Mouse (Mus musculus) spleen, adult 2 months (tissue): Measurements from ENCODE around the gene Gm21119. TPM values are rescaled to one million over a fixed set of nuclear protein-coding genes. Genes with fewer than 3 reads are reported as not detected.
"Not testable (repeated sequence)": the region's sequence is repeated elsewhere in the genome, so short reads cannot be mapped to it uniquely, and the experiment has no call there.

Source experiments
- DNase-seq, 2 experiments: peaks; one replicate each; pipeline versions ENCODE4 v3.0.0 to v3.0.0-alpha.2; 2012 to 2021; ENCODE audit warnings: low spot score in 2 of 2, low read depth in 1 of 2
- H3K27ac ChIP-seq: fragments of 200-500 bp; 2 replicates; pipeline ENCODE4 v1.5.1; 2012; ENCODE audit warnings: low read length, inconsistent platforms; ENCODE audit not compliant: insufficient read depth
- H3K27me3 ChIP-seq: fragments of 200-500 bp; 2 replicates; pipeline ENCODE4 v1.6.1; 2012; ENCODE audit warnings: mild to moderate bottlenecking, moderate library complexity, low read length, inconsistent platforms; ENCODE audit not compliant: control insufficient read depth, insufficient read depth
- H3K36me3 ChIP-seq: fragments of 200-500 bp; 2 replicates; pipeline ENCODE4 v1.6.1; 2012; ENCODE audit warnings: mild to moderate bottlenecking, low read length, inconsistent platforms; ENCODE audit not compliant: control insufficient read depth, insufficient read depth
- H3K4me1 ChIP-seq: fragments of 200-500 bp; 2 replicates; pipeline ENCODE4 v1.6.1; 2011; ENCODE audit warnings: inconsistent platforms; ENCODE audit not compliant: control insufficient read depth, insufficient read depth, insufficient read length
- H3K4me3 ChIP-seq: fragments of 200-500 bp; 2 replicates; pipeline ENCODE4 v1.5.1; 2011; ENCODE audit warnings: mild to moderate bottlenecking, inconsistent platforms; ENCODE audit not compliant: insufficient read depth, insufficient read length; ENCODE audit errors: extremely low read depth
- WGBS: fragments of 180-500 bp; shearing (Covaris S2); methylation state at CpG from one replicate; pipeline ENCODE4 v1.1.7; 2018; 5-methylcytosine and 5-hydroxymethylcytosine counted together
- polyA plus RNA-seq: library from polyadenylated mRNA; depleted of rRNA; stranded (reverse); fragments of >200 nt; gene quantifications from 2 replicates; pipeline ENCODE4 v1.2.3, GENCODE M21; 2012; rRNA removed

The Gm21119 gene
- polyA plus RNA-seq = not detected in 2 replicates

DNA sequence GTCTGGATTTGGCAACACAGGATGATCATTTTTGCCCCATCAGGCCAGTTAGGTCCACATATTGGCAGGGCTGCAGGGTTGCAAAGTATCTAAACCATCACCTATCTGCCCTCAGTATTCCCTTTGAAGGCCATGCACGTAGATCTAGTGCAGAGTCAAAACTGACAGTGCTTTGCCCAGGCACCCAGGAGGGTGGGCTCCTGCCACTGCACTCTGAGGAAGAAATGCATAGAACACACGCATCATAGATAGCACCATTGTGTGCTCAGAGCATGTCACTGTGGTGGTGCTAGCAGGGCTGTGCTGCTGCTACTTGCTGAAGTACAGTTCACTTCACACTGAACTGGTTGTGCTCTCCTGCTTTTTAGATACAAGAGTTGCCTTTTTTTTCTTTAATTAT lies at the start of gene Gm21119:
Gene Gm21119 (plus strand): TSS at position 301 of the 400 bp plus-strand sequence.
- H3K27me3 ChIP-seq, H3K4me1 ChIP-seq, H3K36me3 ChIP-seq, H3K27ac ChIP-seq, H3K4me3 ChIP-seq, DNase-seq: not testable (repeated sequence)
- no CpG with 5 or more reads among the region's 2 CpGs for WGBS

- not testable (repeated sequence) for H3K4me1 ChIP-seq, H3K27ac ChIP-seq, DNase-seq, H3K27me3 ChIP-seq, H3K36me3 ChIP-seq, H3K4me3 ChIP-seq
- 63% methylated on average over 1 of the region's 1 CpGs for WGBS
Observed at GRCm38 (mm10) chr8:20566753-20567152, 48.0 kb upstream of the Gm21119 start.

- not testable (repeated sequence) for H3K27ac ChIP-seq, H3K4me3 ChIP-seq, H3K27me3 ChIP-seq, H3K4me1 ChIP-seq, H3K36me3 ChIP-seq, DNase-seq
- WGBS = 93% methylated on average over 5 of the region's 6 CpGs
Observed at GRCm38 (mm10) chr8:20581081-20581480, 33.6 kb upstream of the Gm21119 start.

GRCm38 (mm10) chr8:20582772-20583171 lies 31.9 kb upstream of the Gm21119 start:
- H3K36me3 ChIP-seq, H3K4me1 ChIP-seq, DNase-seq, H3K27ac ChIP-seq, H3K27me3 ChIP-seq, H3K4me3 ChIP-seq: not testable (repeated sequence)
- WGBS = 56% methylated on average over 3 of the region's 6 CpGs

- not testable (repeated sequence) for H3K4me1 ChIP-seq, H3K27ac ChIP-seq, DNase-seq, H3K4me3 ChIP-seq, H3K27me3 ChIP-seq, H3K36me3 ChIP-seq
- 23% methylated on average over 10 of the region's 12 CpGs for WGBS
Observed at GRCm38 (mm10) chr8:20588268-20589177, 26.2 kb upstream of the Gm21119 start.

- WGBS = 85% methylated on average over 2 of the region's 4 CpGs
- H3K4me3 ChIP-seq, H3K36me3 ChIP-seq, H3K27ac ChIP-seq, H3K4me1 ChIP-seq, H3K27me3 ChIP-seq: not testable (repeated sequence)
- peak in 1 of 2 experiments; percentile 21 for DNase-seq
Observed at GRCm38 (mm10) chr8:20589178-20589539, 25.6 kb upstream of the Gm21119 start.

- WGBS = 81% methylated on average over 3 of the region's 9 CpGs
- H3K27ac ChIP-seq, H3K4me1 ChIP-seq, H3K4me3 ChIP-seq, H3K36me3 ChIP-seq, H3K27me3 ChIP-seq: not testable (repeated sequence)
- DNase-seq = peak in 1 of 2 experiments; percentile 17
Observed at GRCm38 (mm10) chr8:20590117-20590997, 24.4 kb upstream of the Gm21119 start.

DNA sequence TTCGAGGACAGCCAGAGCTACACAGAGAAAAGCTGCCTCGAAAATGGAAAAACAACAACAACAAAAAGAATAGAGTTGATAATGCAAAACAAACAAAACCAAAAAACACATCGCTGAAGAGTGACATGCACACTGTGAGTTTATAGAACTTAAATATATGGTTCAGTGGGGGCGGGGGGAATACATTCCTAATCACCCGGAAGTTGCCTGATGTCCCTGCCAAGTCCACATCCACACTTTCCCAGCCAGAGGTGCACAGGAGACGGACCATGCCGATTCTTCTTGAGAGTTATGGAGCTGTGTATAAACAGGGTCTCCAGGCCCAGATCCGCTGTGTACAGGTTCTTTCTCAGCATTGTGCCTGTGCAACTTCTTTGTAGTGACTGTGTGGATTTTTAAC lies 23.7 kb upstream of the Gm21119 start:
- 82% methylated on average over 5 of the region's 8 CpGs for WGBS
- H3K4me3 ChIP-seq, H3K4me1 ChIP-seq, H3K27ac ChIP-seq, H3K36me3 ChIP-seq, DNase-seq, H3K27me3 ChIP-seq: not testable (repeated sequence)

DNA sequence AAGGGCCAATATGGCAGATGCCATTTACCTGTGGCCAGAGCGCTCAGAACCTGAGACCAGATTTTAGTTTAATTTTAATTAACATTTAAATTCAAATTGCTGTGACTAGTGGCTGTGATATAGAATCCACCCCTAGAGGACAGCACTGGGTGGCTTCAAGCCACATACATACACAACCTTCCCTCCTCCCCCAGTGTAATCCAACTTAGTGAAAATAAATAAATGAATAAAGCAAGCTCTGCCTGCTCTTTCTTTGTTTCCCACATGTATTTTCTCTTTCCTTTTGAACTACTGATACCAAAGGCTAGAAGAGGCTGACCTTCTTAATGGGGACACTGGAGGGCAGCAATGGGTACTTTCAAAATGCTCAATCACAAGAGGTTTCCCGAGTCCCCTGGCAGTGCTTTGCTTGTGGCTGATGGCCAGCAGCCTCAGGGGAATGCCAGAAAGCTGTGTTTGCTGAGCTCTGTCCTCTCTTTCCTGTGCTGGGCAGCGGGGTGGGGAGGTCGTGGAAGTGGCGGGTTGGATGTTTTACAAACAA lies 21.9 kb upstream of the Gm21119 start:
- not testable (repeated sequence) for H3K36me3 ChIP-seq, DNase-seq, H3K4me3 ChIP-seq, H3K27me3 ChIP-seq, H3K27ac ChIP-seq, H3K4me1 ChIP-seq
- WGBS = 63% methylated on average over 1 of the region's 5 CpGs

- not testable (repeated sequence) for H3K4me1 ChIP-seq, H3K27ac ChIP-seq, H3K4me3 ChIP-seq, H3K36me3 ChIP-seq, H3K27me3 ChIP-seq
- no CpG with 5 or more reads among the region's 4 CpGs for WGBS
- peak in 1 of 2 experiments; percentile 64 for DNase-seq
Observed at GRCm38 (mm10) chr8:20593841-20594240, 20.9 kb upstream of the Gm21119 start.
